Mouse (Mus musculus) G1E (cell line): Measurements from ENCODE around the gene Cd101. TPM values are rescaled to one million over a fixed set of nuclear protein-coding genes. Genes with fewer than 3 reads are reported as not detected.

Experiments
- ATAC-seq: 2 replicates; pipeline ENCODE4 v1.8.0; 2016; ENCODE audit warnings: mild to moderate bottlenecking; ENCODE audit not compliant: insufficient number of reproducible peaks, poor library complexity, low FRiP score, severe bottlenecking; ENCODE audit errors: extremely low read depth
- DNase-seq: peaks from one replicate; pipeline ENCODE4 v3.0.0; 2012; ENCODE audit warnings: low spot score
- H3K27me3 ChIP-seq: 2 replicates; pipeline ENCODE4 v1.6.1; 2012; ENCODE audit warnings: mild to moderate bottlenecking, low read length, inconsistent platforms; ENCODE audit not compliant: insufficient read depth
- H3K36me3 ChIP-seq: replicated peaks from 2 replicates; pipeline ENCODE3; 2012; ENCODE audit warnings: mild to moderate bottlenecking, inconsistent platforms
- H3K4me1 ChIP-seq: 2 replicates; pipeline ENCODE4 v1.6.1; 2012; ENCODE audit warnings: low read depth, low read length, inconsistent platforms, mixed read lengths; ENCODE audit not compliant: insufficient read depth
- H3K4me3 ChIP-seq: 2 replicates; pipeline ENCODE4 v1.5.1; 2012; ENCODE audit warnings: low read depth, mild to moderate bottlenecking, inconsistent platforms, low read length, moderate library complexity, mixed read lengths
- H3K9me3 ChIP-seq: replicated peaks from 2 replicates; pipeline ENCODE4 v1.6.1; 2012; ENCODE audit warnings: inconsistent platforms
- CTCF ChIP-seq: IDR thresholded peaks from 2 replicates; pipeline ENCODE4 v1.5.1; 2012; ENCODE audit warnings: low read depth, low read length, inconsistent platforms, mixed read lengths
- GATA1 ChIP-seq: IDR thresholded peaks from 2 replicates; pipeline ENCODE4 v1.6.1; 2012; ENCODE audit warnings: borderline replicate concordance, low read length, inconsistent platforms, mixed read lengths
- GATA2 ChIP-seq: IDR thresholded peaks from 2 replicates; pipeline ENCODE4 v1.6.1; 2012; ENCODE audit warnings: low read depth, low read length, inconsistent platforms, borderline replicate concordance
- POLR2AphosphoS5 ChIP-seq: IDR thresholded peaks from 2 replicates; pipeline ENCODE4 v1.6.1; 2012; ENCODE audit warnings: low read depth, low read length, inconsistent platforms; ENCODE audit not compliant: insufficient replicate concordance
- TAL1 ChIP-seq: conservative IDR thresholded peaks from 2 replicates; pipeline ENCODE4 v1.6.1; 2012; ENCODE audit warnings: low read depth, low read length, inconsistent platforms, mixed read lengths
- polyA plus RNA-seq: library from polyadenylated mRNA; stranded (reverse); fragments of >175 nt; gene quantifications from 2 replicates; pipeline ENCODE4 v1.2.3, GENCODE M21; 2012
- total RNA-seq, 2 experiments: library from RNA; stranded (forward) in 1 of 2; stranded (reverse) in 1 of 2; fragments of 200-1000 nt in 1 of 2; fragments of >200 nt in 1 of 2; fragmentation: Nextera tagmentation in 1 of 2; gene quantifications; 2 replicates each; pipeline ENCODE4 v1.2.3; 2014 to 2017

Cd101 gene
- total and polyA plus RNA-seq, 3 experiments = 0.05 TPM; not detected in 2

DNA sequence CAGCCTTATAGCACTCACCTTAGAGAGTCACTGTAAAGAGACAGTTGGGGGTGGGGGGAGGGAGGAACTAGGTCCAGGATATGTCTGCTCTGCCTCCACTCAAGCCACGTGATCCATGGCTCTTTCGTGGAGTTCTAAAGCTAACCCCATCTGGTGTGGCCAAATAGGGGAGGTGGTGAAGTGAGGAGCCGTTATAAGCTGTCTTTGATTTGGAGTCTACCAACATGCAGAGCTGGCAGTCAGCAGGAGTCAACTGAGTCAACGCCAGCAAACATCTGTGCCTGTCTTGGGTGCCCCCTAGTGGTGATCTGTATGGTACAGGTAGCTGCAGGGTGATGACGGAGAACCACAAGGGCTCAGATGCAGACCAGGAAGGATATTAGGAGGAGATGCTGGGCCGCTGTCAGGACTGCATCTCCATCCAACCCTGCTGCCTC lies 30.4 kb downstream of the Cd101 start:
- Histone ChIP-seq H3K4me1 (peaks cover 3% of the 10 kb centered on the region; the same call in 1 of the 2 replicates), H3K27me3 (peaks cover 14% of the 10 kb centered on the region), H3K36me3 (no peaks in the 10 kb centered on the region), H3K4me3 (no peak overlapping the region), H3K9me3 (no peaks in the 10 kb centered on the region)
- peak; percentile 28; the same call in 1 of the 2 replicates for ATAC-seq
- DNase-seq = peak; percentile 45
- TF ChIP-seq GATA1 = no peak
- no peak for TF ChIP-seq GATA2
- no peak for TF ChIP-seq POLR2AphosphoS5
- peak; percentile 74 for TF ChIP-seq CTCF
- no peak for TF ChIP-seq TAL1

- no peak overlapping the region for H3K4me3 ChIP-seq
- DNase-seq = no peak
- TF ChIP-seq GATA2 (no peak), CTCF (no peak), TAL1 (no peak)
- no peaks in the 10 kb centered on the region for H3K36me3 ChIP-seq
- H3K4me1 ChIP-seq = peaks cover 3% of the 10 kb centered on the region; the same call in 1 of the 2 replicates
- H3K9me3 ChIP-seq = no peaks in the 10 kb centered on the region
- H3K27me3 ChIP-seq = peaks cover 15% of the 10 kb centered on the region
- ATAC-seq = no peak
Observed at GRCm38 (mm10) chr3:100997785-100998570, 31.4 kb downstream of the Cd101 start.

DNA sequence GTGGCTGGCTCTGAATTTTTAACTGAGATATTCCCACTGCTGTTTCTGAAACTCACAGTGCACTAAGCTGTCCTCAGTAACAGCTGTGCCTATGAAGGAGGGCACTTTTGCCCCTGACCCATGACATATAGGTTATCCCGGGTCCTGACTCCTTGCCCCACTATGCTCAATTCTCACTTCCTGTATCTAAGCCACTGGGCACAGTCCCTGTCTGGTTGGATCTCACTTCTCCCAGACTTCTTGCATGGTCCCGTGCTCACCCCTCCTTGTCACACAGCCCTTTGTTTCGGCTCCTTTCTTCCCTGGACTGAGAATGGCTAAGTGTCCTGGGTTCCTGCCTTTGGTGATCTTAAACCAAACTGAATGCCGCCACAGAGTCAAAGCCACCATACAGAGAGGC lies 35.1 kb downstream of the Cd101 start:
- H3K4me1 ChIP-seq = peaks cover 3% of the 10 kb centered on the region; the same call in 1 of the 2 replicates
- no peak for TF ChIP-seq GATA2
- TF ChIP-seq POLR2AphosphoS5 = no peak
- TF ChIP-seq GATA1 = no peak
- no peak for TF ChIP-seq TAL1
- no peak for TF ChIP-seq CTCF
- H3K4me3 ChIP-seq = no peak overlapping the region
- H3K36me3 ChIP-seq = no peaks in the 10 kb centered on the region
- peaks cover 22% of the 10 kb centered on the region for H3K27me3 ChIP-seq
- DNase-seq (no peak), ATAC-seq (no peak)
- H3K9me3 ChIP-seq = no peaks in the 10 kb centered on the region

DNA sequence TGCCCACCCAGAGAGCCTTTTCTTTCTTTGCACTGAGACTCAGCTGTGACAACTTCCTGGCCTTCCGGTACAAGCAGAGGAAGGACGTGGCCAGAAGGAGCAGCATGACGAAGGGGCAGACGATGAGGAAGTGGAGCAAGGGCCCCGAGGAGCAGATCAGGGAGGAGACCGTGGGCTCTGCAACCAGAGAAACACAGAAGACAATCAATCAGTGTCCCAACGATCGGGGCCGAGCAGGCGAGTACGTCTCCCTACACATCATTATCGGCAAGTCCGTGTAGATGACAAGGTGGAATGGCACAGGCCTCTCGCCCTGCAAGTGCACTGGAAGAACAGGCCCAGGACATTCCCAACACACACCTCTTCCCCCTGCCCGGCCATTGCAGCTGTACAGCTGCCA lies 35.6 kb downstream of the Cd101 start:
- Histone ChIP-seq H3K4me1 (no peaks in the 10 kb centered on the region), H3K36me3 (no peaks in the 10 kb centered on the region), H3K4me3 (no peak overlapping the region), H3K27me3 (peaks cover 24% of the 10 kb centered on the region), H3K9me3 (no peaks in the 10 kb centered on the region)
- ATAC-seq (no peak), DNase-seq (no peak)
- TF ChIP-seq POLR2AphosphoS5 (no peak), GATA2 (no peak), TAL1 (no peak), CTCF (no peak), GATA1 (no peak)

- H3K9me3 ChIP-seq = no peaks in the 10 kb centered on the region
- no peak for DNase-seq
- H3K27me3 ChIP-seq = peaks cover 24% of the 10 kb centered on the region
- TF ChIP-seq GATA2 (no peak), POLR2AphosphoS5 (no peak), TAL1 (no peak), GATA1 (no peak), CTCF (no peak)
- no peaks in the 10 kb centered on the region for H3K36me3 ChIP-seq
- no peak overlapping the region for H3K4me3 ChIP-seq
- H3K4me1 ChIP-seq = no peaks in the 10 kb centered on the region
- ATAC-seq = no peak
Observed at GRCm38 (mm10) chr3:100993158-100993557, 36.2 kb downstream of the Cd101 start.

GRCm38 (mm10) chr3:100990231-100990630 lies 39.1 kb downstream of the Cd101 start:
- peaks cover 21% of the 10 kb centered on the region for H3K27me3 ChIP-seq
- no peak overlapping the region for H3K4me3 ChIP-seq
- TF ChIP-seq GATA2 = no peak
- TF ChIP-seq POLR2AphosphoS5 = no peak
- no peak for TF ChIP-seq CTCF
- no peak for TF ChIP-seq GATA1
- no peak for TF ChIP-seq TAL1
- ATAC-seq (no peak), DNase-seq (no peak)
- no peaks in the 10 kb centered on the region for H3K9me3 ChIP-seq
- H3K36me3 ChIP-seq = no peaks in the 10 kb centered on the region
- H3K4me1 ChIP-seq = no peaks in the 10 kb centered on the region

DNA sequence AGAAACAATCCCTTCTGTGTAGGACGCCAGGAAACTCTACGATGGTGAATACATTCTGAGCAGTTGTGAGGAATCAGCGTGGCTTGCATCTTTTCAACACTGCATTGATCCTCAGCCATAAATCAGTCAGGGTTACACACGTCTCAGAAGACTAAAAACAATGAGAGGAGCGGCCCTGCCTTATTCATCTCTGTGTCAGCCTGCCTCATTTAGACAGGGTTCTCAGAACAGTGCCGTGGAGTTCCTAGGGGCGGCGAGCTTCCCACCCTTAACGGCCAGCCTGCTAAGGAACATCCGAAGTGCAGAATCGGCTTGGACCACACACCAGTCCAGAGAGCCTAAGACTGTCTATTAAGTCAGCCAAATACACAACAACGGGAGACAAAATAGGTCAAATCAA lies 39.9 kb downstream of the Cd101 start:
- ATAC-seq (no peak), DNase-seq (no peak)
- Histone ChIP-seq H3K4me1 (no peaks in the 10 kb centered on the region), H3K9me3 (no peaks in the 10 kb centered on the region), H3K36me3 (no peaks in the 10 kb centered on the region), H3K27me3 (peaks cover 23% of the 10 kb centered on the region), H3K4me3 (no peak overlapping the region)
- no peak for TF ChIP-seq POLR2AphosphoS5
- no peak for TF ChIP-seq GATA1
- no peak for TF ChIP-seq CTCF
- TF ChIP-seq TAL1 = no peak
- no peak for TF ChIP-seq GATA2
